Mouse (Mus musculus) liver, embryonic 11.5 days (tissue): ENCODE data around the gene Rab33b. TPM values are rescaled to one million over a fixed set of nuclear protein-coding genes. Genes with fewer than 3 reads are reported as not detected.

Source experiments
- ATAC-seq: fragments of 200-750 bp; cut with Nextera tagmentation; replicated peaks from 2 replicates; pipeline ENCODE4 v1.8.0; 2017; ENCODE audit warnings: moderate number of reproducible peaks, mild to moderate bottlenecking, moderate TSS enrichment, moderate library complexity; ENCODE audit not compliant: low FRiP score
- DNase-seq: peaks from one replicate; pipeline ENCODE4 v3.0.0-alpha.2; 2017; ENCODE audit warnings: low spot score
- H3K27ac ChIP-seq: fragments of 300-500 bp; sonication (generic); 2 replicates; pipeline ENCODE4 v1.5.1; 2014; ENCODE audit warnings: mild to moderate bottlenecking, low read depth, low read length, control low read depth
- H3K27me3 ChIP-seq: fragments of 300-500 bp; sonication (generic); replicated peaks from 2 replicates; pipeline ENCODE4 v1.6.1; 2014; ENCODE audit warnings: low read length, mixed read lengths; ENCODE audit not compliant: control insufficient read depth, insufficient read depth
- H3K36me3 ChIP-seq: fragments of 300-500 bp; sonication (generic); 2 replicates; pipeline ENCODE4 v1.6.1; 2014; ENCODE audit warnings: mild to moderate bottlenecking, low read length, moderate library complexity, mixed read lengths; ENCODE audit not compliant: control insufficient read depth, insufficient read depth
- H3K4me1 ChIP-seq: fragments of 300-500 bp; sonication (generic); replicated peaks from 2 replicates; pipeline ENCODE4 v1.6.1; 2014; ENCODE audit warnings: low read length, mixed read lengths; ENCODE audit not compliant: control insufficient read depth, insufficient read depth
- H3K4me2 ChIP-seq: fragments of 300-500 bp; sonication (generic); 2 replicates; pipeline ENCODE4 v1.6.1; 2014; ENCODE audit warnings: mild to moderate bottlenecking, control low read depth, moderate library complexity
- H3K4me3 ChIP-seq: fragments of 300-500 bp; sonication (generic); 2 replicates; pipeline ENCODE4 v1.5.1; 2014; ENCODE audit warnings: low read depth, low read length, control low read depth
- H3K9ac ChIP-seq: fragments of 300-500 bp; sonication (generic); 2 replicates; pipeline ENCODE4 v1.6.1; 2014; ENCODE audit warnings: low read depth, low read length, control low read depth
- H3K9me3 ChIP-seq: fragments of 300-500 bp; sonication (generic); 2 replicates; pipeline ENCODE4 v1.6.1; 2016; ENCODE audit warnings: low read length, inconsistent platforms, mixed read lengths; ENCODE audit not compliant: control insufficient read depth
- WGBS: fragments of 180-500 bp; shearing (Covaris S2); extraction: QIAGEN DNeasy Blood & Tissue Kit; methylation state at CpG from one replicate; pipeline ENCODE4 v1.1.7; 2014; 5-methylcytosine and 5-hydroxymethylcytosine counted together
- polyA plus RNA-seq: library from polyadenylated mRNA; unstranded; fragments of >200 nt; fragmentation: Nextera tagmentation; extraction: Ambion mirVana; gene quantifications from 2 replicates; pipeline ENCODE4 v1.2.1, GENCODE M21; 2014

The Rab33b gene
- polyA plus RNA-seq, 1 experiment from 2014 or later: 9.4 TPM

GRCm38 (mm10) chr3:51518763-51519121 lies 35.0 kb downstream of the Rab33b start:
- Histone ChIP-seq H3K4me2 (peak overlapping the region; percentile 56), H3K27ac (peak overlapping the region; percentile 82), H3K36me3 (peaks cover 4% of the 10 kb centered on the region), H3K9ac (0 out of 2 replicates have a peak overlapping the region, but pooled peaks have one; percentile 13), H3K9me3 (no peaks in the 10 kb centered on the region), H3K27me3 (no peaks in the 10 kb centered on the region), H3K4me1 (peaks cover 19% of the 10 kb centered on the region), H3K4me3 (peak overlapping the region; percentile 25; the same call in 1 of the 2 replicates)
- DNase-seq (no peak), ATAC-seq (peak; percentile 71)
- 32% methylated on average over 8 of the region's 8 CpGs for WGBS

- no peak for DNase-seq
- Histone ChIP-seq H3K27me3 (no peaks in the 10 kb centered on the region), H3K4me3 (no peak overlapping the region), H3K36me3 (peaks cover 24% of the 10 kb centered on the region), H3K27ac (no peak overlapping the region), H3K4me2 (no peak overlapping the region), H3K9me3 (no peaks in the 10 kb centered on the region), H3K9ac (no peak overlapping the region), H3K4me1 (peaks cover 19% of the 10 kb centered on the region)
- WGBS: 90% methylated on average over 14 of the region's 14 CpGs
- no peak for ATAC-seq
These were observed 37.5 kb downstream of the Rab33b start for GRCm38 (mm10) chr3:51521262-51521661.

- no peak overlapping the region for H3K4me3 ChIP-seq
- no peak overlapping the region for H3K4me2 ChIP-seq
- H3K27me3 ChIP-seq: no peaks in the 10 kb centered on the region
- DNase-seq (no peak), ATAC-seq (no peak)
- no peak overlapping the region for H3K27ac ChIP-seq
- H3K36me3 ChIP-seq: peaks cover 41% of the 10 kb centered on the region
- no peak overlapping the region for H3K9ac ChIP-seq
- WGBS: 86% methylated on average over 16 of the region's 16 CpGs
- H3K9me3 ChIP-seq: no peaks in the 10 kb centered on the region
- H3K4me1 ChIP-seq: no peaks in the 10 kb centered on the region
These were observed 41.6 kb downstream of the Rab33b start for GRCm38 (mm10) chr3:51525186-51525785.

GRCm38 (mm10) chr3:51526891-51527290 lies 43.2 kb downstream of the Rab33b start:
- no peak overlapping the region for H3K4me3 ChIP-seq
- DNase-seq (no peak), ATAC-seq (no peak)
- WGBS: 91% methylated on average over 13 of the region's 13 CpGs
- no peaks in the 10 kb centered on the region for H3K27me3 ChIP-seq
- no peak overlapping the region for H3K9ac ChIP-seq
- H3K36me3 ChIP-seq: peaks cover 41% of the 10 kb centered on the region
- no peaks in the 10 kb centered on the region for H3K9me3 ChIP-seq
- H3K27ac ChIP-seq: no peak overlapping the region
- no peak overlapping the region for H3K4me2 ChIP-seq
- H3K4me1 ChIP-seq: 0 out of 2 replicates have a peak, but pooled peaks cover under 1% of the 10 kb centered on the region

GRCm38 (mm10) chr3:51531473-51532281 lies 48.0 kb downstream of the Rab33b start:
- H3K4me1 ChIP-seq: peaks cover 3% of the 10 kb centered on the region; the same call in 1 of the 2 replicates
- H3K36me3 ChIP-seq: peaks cover 28% of the 10 kb centered on the region; the same call in 1 of the 2 replicates
- H3K4me3 ChIP-seq: no peak overlapping the region
- H3K9me3 ChIP-seq: no peaks in the 10 kb centered on the region
- 79% methylated on average over 13 of the region's 13 CpGs for WGBS
- ATAC-seq: no peak
- no peak overlapping the region for H3K4me2 ChIP-seq
- no peak overlapping the region for H3K9ac ChIP-seq
- H3K27ac ChIP-seq: no peak overlapping the region; the same call in 1 of the 2 replicates
- DNase-seq: no peak
- H3K27me3 ChIP-seq: no peaks in the 10 kb centered on the region

- 76% methylated on average over 5 of the region's 5 CpGs for WGBS
- Histone ChIP-seq H3K4me2 (no peak overlapping the region), H3K9me3 (no peaks in the 10 kb centered on the region), H3K4me3 (no peak overlapping the region), H3K9ac (no peak overlapping the region), H3K27me3 (no peaks in the 10 kb centered on the region), H3K36me3 (peaks cover 22% of the 10 kb centered on the region; the same call in 1 of the 2 replicates), H3K4me1 (peaks cover 3% of the 10 kb centered on the region; the same call in 1 of the 2 replicates), H3K27ac (no peak overlapping the region; the same call in 1 of the 2 replicates)
- DNase-seq: no peak
- ATAC-seq: no peak
These were observed 48.5 kb downstream of the Rab33b start for GRCm38 (mm10) chr3:51532282-51532620.

GRCm38 (mm10) chr3:51533573-51533972 lies 49.9 kb downstream of the Rab33b start:
- Histone ChIP-seq H3K27me3 (no peaks in the 10 kb centered on the region), H3K9me3 (no peaks in the 10 kb centered on the region), H3K36me3 (peaks cover 21% of the 10 kb centered on the region; the same call in 1 of the 2 replicates), H3K4me3 (no peak overlapping the region), H3K4me1 (peaks cover 3% of the 10 kb centered on the region; the same call in 1 of the 2 replicates), H3K27ac (no peak overlapping the region), H3K9ac (no peak overlapping the region), H3K4me2 (no peak overlapping the region)
- DNase-seq: no peak
- ATAC-seq: no peak
- WGBS: 91% methylated on average over 5 of the region's 5 CpGs

GRCm38 (mm10) chr3:51534013-51534412 lies 50.3 kb downstream of the Rab33b start:
- ATAC-seq (no peak), DNase-seq (no peak)
- 88% methylated on average over 9 of the region's 9 CpGs for WGBS
- H3K9ac ChIP-seq: no peak overlapping the region
- H3K9me3 ChIP-seq: no peaks in the 10 kb centered on the region
- H3K27ac ChIP-seq: no peak overlapping the region
- peaks cover 21% of the 10 kb centered on the region; the same call in 1 of the 2 replicates for H3K36me3 ChIP-seq
- no peak overlapping the region for H3K4me2 ChIP-seq
- no peak overlapping the region for H3K4me3 ChIP-seq
- H3K27me3 ChIP-seq: no peaks in the 10 kb centered on the region
- peaks cover 3% of the 10 kb centered on the region; the same call in 1 of the 2 replicates for H3K4me1 ChIP-seq
